Mouse (Mus musculus): ENCODE measurements around the gene Lpar1.

DNA sequence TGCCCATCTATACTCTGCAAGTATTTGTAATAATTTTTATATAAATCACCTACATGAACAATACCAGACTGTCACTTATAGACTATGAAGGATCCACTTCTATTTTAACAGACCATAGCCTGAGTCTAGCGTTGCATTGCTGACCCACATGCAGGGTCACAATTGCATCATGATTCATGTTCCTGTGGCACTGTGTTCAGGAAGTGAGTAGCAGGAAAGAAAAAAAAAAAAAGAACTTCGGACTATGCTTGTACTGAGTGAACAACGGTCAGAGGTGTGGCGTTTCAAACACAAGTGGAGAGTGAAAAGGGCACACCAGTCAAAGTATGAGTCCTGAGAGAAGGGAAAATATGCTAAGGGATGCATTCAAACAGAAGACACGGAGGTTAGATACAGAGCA is 90.7 kb downstream of the Lpar1 start:
- TF ChIP-seq ZC3H11A (IDR thresholded peaks at IDR 0.05; ENCODE audit: borderline replicate concordance, low read depth, low read length) = no peak
- no peak for TF ChIP-seq ZNF384 (IDR thresholded peaks at IDR 0.05; ENCODE audit: low read depth, low read length)

Data from ES-E14 (cell line).